Mouse (Mus musculus) megakaryocyte progenitor cell, adult 5-6 weeks (primary cell): ENCODE measurements around the gene Arrdc2. TPM values are rescaled to one million over a fixed set of nuclear protein-coding genes. Genes with fewer than 3 reads are reported as not detected.

Source experiments
- ATAC-seq: replicated peaks from 2 replicates; pipeline ENCODE4 v1.8.0; 2016; ENCODE audit warnings: mild to moderate bottlenecking, moderate TSS enrichment, inconsistent platforms; ENCODE audit not compliant: poor library complexity
- total RNA-seq, 2 experiments: library from RNA; stranded (forward) in 1 of 2; stranded (reverse) in 1 of 2; fragments of 157-497, 149-512 nt in 1 of 2; fragments of 200-1000 nt in 1 of 2; gene quantifications; 2 replicates each; pipeline versions ENCODE4 v1.2.3 to v1.2.4; 2015 to 2017

Arrdc2 gene
- total RNA-seq, 2 experiments from 2014 or later, result 8.6 to 8.8 TPM

DNA sequence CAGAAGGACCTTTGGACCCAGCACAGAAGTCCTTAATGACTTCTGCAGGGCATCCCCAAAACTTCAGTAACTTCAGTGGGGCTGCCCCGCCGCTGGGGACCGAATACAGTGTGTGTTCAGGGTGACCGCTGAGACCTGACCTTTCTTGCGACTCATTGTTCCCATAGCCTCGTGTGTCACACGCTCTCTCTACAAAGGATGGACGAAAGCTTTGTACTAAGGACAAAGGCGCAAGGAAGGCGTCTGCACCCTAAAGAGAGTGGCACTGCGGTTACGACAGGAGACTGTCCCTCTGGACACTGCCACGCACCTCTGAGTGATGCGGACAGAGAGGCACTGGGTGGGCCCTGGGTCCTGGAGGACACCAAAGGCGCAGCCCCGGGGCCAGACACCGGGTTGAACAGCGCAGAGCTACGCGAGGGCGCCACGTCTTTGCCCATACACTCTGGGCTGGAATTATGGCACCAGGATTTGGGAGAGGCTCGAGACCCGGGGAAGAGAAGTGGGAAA lies 25.2 kb upstream of the Arrdc2 start:
- ATAC-seq, result no peak

DNA sequence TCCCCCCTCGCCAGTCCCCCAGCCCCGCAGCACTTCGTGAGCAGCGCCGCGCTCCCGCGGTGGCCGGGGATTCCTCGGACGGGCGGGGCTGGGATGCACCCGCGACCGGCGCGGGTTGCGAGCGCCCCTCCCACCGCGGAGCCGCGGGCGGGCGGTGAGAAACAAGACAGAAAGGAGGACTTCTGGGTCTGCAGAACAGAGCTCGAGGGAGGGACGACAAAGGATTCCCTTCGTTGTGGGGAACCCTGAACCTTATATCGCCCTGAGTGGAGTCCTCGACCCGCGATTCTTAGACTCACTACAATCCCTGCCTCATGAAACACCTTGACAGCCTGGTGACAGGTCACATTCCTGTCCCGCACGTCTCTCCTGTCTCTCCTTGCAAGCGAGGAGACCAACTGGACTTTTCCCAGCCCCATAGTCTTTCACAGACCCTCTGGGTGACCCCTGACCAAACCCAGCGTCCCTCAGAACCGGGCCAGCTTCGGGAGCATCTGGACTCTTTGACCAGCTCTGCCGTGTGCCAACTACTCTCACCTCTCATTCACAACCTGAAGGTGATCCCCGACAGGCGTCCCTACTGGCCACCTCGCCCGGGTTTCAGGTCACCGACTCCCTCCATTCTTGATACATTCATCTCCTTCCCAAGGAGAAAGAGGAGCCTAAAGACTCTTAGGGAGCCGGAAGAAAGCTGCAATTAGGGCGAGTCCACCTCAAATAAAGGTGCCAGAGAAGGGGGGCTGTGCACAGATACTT lies 24.6 kb upstream of the Arrdc2 start:
- no peak for ATAC-seq

DNA sequence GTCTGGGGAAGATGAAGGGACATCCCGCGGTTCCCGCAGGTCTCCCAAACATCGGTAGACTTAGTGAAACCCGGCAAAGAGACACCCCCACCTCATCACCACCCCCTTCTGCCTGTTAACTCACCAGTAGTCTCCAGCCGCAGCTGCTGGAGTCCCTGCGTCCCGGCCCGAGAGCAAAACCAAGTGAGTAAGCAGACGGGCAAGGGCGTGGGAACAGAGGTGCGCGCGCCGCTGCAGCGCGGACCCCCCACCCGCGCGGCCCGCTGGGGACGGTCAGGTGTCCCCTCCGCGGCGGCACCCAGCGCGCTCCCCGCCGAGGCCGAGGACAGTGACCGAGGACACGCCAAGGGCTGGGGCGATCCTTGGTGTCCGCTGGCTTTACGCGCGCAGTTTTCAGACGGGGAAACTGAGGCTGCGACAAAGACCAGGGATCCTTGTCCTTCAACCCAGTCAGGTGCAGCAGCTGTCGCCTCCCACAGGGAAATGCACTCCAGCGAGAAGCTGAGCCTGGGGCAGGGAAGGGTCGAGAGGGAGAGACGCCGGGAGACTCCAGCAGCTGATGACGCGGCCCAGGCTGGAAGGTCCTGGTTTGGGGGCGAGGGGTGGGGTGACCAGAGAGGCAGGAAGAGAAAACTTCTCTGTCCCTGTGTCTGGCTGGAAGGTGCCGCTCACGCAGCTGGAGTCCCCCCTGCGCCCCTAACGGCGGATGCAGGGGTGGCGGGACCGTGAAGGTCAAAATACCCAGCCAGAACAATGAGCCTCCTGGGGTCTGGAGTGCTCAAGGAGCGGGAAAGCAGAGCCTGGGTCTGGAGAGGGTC lies 23.5 kb upstream of the Arrdc2 start, which contains the start of gene Kcnn1:
Gene Kcnn1, minus strand, starts transcription at position 435 of the 818 bp plus-strand sequence.
- no peak for ATAC-seq

DNA sequence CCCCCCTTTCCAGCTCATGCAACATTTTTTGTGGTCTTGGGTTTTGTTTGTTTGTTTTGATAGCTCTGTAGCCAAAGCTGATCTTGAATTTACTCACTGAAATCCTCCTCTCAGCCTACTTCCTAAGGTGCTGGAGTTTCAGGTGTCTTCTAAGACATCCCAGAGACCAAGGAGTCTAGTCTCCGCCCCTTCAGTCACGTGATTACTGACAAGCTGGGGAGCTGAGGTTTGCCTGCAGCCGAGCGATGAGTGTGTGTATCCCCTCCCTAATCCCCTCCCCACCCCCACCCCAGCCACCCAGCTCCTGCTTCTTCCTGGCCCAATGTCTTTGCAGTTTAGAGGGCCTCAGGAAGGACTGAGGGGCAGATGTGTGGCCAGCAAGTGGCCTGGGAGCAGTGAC lies 18.0 kb upstream of the Arrdc2 start:
- no peak for ATAC-seq

DNA sequence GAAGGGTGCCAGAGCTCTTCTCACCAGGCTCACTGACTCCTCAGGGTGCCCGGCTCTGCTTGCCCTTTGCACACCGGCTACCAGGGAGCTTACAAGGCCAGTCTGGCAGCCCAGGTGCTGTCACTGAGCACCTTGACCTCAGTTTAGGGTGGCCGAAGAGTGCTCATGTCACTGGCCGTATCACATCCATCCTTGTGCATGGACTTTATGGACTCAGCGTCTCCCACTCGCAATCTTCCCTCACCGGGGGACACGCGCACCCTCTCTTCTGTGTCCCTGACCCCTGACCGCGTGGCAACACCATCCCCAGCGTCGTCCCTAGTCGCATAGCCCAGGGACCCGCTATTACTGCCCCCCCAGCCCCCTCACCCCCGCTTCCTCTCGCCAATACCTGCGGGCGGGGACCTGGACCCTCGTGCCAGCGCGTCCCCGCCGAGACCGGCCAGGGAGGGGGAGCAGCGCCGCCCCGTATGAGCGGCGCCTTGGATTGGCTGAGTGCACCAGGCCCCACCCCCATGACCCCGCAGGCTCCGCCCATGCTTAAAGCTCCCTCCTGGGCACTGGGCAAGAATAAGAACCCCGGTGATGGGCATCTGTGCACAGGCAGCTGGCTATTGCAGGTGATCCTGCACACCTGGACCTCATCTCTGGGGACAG lies 17.1 kb upstream of the Arrdc2 start:
- peak; percentile 81 for ATAC-seq

DNA sequence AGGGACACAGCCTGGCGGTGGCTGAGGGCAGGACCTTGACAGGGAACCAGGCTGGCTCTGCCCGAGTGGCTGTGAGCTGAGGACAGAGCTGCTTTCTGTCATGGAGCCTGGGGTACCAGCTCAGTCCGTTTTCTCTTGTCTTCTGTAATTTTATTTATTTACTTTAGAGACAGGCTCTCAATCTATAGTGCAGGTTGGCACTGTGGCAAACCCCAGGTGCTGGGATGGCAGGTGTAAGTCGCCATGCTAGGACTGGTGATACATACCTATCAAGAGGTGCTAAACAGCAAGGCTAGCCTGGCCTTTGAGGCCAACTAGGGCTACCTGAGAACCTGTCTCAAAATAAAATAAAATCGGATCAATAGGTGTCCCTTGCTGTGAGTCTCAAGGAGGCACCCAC lies 16.5 kb upstream of the Arrdc2 start:
- ATAC-seq, result no peak

DNA sequence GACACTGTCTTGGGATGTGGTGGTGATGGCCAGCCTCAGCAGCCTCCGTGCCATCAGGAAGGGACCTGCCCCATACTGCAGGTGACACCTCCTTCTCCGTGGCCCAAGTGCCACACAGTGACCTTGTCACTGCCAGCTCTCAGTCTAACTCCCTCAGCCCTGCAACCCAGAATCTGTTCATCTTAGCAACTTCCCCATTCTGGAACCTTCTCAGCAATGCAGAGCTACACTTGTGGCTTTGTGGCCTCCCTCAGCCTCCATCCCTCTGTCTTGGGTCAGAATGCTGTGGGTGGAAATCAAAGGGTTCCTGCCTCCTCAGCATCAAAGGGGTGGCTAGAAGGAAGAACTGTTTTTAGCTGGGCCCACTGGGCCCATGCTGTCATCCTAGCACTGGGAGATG lies 14.3 kb upstream of the Arrdc2 start:
- ATAC-seq, result peak; percentile 85

DNA sequence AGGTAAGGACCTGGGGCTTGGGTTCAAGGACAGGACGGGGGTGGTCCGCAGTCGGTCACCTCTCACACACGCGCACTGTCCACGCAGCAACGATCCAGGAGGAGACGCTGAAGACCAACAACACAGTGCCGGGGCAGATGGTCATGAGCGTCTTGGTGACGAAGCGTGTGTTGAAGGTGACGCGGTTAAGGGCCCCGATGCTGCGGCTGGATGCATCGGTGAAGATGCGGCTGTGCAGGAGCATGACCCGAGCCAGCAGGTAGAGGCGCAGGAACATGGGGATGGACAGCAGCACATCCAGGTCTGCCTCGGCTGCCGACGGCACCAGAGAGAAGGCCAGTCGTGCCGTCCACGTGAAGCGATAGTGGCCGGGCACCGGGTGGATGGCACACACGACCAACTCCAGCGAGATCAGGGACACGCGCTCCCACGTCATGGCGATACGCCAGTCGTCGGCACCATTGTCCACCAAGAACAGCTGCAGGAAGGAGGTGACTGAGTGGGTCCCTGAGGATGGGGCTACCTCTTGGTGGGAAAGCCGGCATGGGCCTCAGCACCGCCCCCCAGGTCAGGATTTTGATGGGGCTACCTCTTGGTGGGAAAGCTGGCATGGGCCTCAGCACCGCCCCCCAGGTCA lies 13.2 kb upstream of the Arrdc2 start:
- no peak for ATAC-seq

DNA sequence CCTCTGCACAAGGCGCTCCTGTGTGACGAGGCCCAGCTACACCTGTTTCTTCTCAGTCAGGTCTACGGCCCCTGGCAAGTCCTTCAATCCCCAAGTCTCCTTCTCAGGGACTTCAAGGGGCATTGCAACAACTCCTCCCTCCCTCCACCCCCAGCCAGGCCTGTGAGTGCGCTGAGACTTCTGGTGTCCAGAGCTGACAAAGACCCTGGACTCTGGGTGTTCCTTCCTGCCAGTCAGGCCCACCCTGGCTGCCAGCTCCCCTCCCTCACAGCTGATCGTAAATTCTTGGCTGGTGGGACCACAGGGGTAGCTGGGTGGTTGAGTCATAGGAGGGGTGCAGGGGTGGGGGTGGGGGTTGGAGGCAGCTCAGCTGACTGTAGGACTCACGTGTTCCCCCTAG lies 12.3 kb upstream of the Arrdc2 start:
- no peak for ATAC-seq

DNA sequence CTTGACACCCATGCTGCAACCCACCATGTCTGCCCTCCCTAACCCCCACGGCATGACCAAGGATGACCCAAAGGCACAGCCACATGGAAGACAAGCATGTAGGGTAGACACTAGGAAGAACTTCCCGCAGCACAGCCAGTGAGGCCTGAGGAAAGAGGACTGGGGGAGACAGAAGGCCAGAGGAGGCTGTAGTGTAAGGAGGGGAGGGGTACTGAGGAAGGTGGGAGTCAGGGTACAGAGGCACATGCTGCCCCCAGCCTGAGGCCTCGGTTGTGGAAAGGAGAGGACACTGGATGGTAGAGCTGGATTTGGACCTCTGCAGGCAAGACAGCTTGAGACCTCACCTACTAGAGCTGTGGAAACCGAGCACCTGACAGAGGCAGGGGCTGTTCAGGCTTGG lies 11.4 kb upstream of the Arrdc2 start:
- no peak for ATAC-seq

DNA sequence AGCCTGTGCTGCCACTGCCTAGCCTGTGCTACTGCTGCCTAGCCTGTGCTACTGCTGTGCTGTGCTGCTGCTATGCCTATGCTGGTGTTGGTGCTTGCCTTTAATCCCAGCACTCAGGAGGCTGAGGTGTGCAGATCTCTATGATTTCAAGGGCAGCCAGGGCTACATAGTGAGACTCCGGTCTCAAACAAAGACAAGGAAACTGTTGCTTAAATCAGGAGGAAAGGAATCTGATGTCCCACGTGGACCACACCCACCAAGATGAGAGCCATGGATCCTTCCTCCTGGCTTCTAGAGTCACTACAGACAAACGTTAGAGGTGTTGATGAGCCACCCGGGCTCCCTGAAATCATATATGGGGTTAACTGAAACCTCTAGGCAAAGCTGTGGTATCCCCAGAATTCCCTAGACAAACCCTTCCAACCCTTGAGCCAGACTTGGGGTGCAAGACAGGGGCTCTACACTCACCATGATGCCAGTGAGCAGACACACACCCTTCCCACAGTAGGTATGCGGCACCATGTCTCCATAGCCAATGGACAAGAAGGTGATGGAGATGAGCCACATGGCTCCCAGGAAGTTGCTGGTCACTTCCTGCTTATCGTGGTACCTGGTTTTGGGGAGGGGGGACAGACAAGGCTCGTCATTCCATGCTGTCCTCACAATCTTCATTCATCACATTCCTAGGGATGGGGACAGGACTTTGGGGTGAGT lies 10.8 kb upstream of the Arrdc2 start:
- no peak for ATAC-seq

DNA sequence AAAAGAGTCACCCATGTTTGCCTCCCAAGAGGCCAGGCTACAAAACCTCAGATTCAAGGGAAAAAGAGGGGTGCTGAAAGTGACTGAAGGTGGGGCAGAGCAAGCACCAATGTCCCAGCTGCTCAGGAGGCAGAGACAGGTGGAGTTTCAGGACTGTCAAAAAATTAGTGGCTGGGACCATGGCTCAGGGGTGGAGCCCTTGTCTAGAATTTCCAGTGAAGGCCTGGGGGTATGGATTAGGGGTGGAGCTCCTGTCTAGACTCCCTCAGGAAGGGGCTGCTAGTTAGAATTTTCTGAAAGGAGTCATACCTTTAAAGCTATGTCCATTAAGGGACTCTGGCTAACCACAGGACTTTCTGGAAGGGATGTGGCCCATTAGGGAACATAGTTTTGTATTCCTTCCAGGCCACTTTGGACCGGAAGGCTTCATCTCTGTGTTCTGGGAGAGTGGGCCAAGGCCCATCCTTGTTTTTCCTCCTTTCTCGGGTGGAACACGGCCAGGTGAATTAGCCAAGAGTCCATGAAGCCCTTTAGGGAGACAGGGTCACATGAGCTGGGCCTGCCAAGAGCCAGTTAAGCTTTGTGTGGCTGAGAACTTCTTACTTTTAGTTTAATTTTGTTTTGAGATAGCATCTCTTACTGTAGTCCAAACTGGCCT lies 9.9 kb upstream of the Arrdc2 start:
- no peak for ATAC-seq

DNA sequence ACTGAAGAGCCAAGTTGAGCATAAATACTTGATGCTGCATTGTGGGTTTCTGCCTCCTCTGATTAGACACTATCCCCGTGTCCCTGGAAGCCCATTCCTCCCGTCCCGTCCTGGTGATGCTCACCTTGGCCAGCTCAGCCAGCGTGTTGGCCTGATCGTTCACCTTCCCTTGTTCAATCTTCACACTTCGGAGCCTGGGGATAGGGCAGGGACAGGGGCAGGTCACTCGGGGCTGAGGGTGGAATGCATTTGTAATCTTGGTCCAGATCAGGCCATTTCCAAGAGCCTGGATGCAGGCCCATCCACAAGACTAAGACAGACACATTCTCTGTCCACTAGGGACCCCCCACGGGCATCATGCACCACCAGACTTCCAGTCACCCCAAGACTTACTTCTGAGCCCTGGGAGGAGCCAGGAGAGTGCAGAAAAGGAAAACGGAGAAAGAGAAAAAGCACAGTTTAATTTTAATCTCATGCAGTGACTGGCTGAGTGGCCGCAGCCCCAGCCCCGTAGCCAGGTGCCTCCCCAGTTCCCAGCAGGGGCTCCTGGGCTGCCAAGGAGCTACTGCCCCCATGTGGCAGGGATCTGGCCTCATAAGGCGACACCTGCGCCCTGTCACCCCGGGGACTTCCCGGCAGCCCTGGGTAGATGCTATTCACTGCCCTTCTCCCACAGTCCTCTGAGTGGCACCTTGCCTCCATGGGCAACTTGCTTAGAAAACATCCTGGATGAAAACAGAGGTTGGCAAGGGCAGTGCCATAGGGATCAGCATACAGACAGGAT lies 7.0 kb upstream of the Arrdc2 start:
- ATAC-seq, result peak; percentile 51

DNA sequence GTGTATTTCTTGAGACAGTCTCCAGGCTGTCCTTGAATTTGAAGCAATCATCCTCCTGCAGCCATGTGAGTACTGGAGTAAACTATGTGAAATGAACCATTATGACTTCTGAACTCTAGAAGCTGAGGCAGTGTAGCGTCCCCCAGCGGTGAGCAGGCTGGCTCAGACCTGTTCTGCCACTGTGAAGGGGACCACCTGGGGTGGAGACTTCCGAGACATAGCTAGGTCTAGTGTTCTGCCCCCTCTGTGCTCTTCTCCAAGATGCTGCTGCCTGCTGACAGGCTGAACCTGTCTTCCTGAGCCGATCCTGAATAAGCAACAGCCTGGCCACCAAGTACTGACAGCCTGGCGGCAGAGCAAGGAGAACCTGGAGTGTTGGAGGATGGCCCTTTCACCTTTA lies 5.6 kb upstream of the Arrdc2 start:
- ATAC-seq, result no peak

DNA sequence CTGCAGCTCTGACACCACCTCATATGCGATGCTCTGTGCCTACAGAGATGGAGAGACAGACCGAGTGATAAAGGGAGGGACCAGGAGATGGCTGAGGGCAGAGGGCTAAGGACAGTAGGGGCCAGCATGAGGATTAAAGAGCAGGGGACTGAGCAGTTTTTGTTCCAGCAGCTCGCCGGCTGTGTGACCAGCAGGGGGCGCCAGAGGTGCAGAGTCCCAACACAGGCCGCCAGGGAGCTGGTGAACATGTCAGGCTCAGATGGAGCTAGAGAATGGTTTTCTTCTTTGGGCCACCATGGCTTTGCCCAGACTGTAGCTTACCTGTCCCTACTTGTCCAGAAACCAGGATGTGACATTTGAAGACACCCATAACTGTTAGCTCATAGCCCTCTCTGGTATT lies 5.0 kb upstream of the Arrdc2 start:
- ATAC-seq, result peak; percentile 49

DNA sequence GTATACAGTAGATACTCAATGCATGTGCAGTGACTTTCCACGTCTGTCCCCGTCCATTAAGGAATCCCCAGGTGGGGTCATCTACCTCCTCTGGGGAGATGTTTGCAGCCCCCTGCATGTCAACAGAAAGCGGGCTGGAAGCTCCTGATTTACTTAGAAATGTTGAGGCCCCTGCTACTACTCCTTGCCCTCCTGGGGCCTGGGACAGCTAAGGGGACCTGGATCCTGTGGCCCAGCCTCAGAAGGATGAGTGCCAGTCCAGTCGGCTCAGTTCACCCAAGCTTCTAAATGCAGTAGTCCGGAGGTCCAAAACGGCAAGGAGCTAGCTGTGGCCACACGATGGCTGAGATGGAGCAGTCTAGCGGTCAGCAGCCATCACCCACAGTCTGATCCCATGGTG lies 4.4 kb upstream of the Arrdc2 start:
- no peak for ATAC-seq

DNA sequence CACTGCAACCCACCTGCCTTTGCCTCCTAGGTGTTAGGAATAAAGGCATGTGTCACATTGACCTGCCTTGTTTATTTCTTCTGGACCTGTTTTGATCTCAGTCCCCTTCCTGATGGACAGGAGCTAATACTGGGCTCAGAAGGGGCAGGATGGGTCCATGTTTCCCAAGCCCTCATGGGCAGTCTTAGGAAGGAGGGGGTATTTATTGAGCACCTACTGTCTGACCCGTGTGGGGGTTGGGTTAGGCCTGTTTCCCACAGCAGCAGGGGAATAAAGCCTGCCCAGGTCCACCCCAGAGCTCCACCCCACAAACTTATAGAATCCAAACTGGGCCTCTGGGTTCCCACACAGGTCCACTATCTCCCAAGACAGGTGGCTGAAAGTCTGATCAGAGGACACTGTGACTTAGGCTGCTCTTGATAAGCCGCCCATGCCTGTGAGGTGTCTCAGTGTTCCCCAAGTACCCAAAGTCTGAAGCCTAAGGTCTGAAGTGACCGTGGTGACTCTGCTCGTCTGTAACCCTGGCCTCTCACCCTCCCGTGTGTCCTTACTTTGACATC lies 3.8 kb upstream of the Arrdc2 start:
- 0 out of 2 replicates have a peak, but pooled peaks have one; percentile 5 for ATAC-seq

DNA sequence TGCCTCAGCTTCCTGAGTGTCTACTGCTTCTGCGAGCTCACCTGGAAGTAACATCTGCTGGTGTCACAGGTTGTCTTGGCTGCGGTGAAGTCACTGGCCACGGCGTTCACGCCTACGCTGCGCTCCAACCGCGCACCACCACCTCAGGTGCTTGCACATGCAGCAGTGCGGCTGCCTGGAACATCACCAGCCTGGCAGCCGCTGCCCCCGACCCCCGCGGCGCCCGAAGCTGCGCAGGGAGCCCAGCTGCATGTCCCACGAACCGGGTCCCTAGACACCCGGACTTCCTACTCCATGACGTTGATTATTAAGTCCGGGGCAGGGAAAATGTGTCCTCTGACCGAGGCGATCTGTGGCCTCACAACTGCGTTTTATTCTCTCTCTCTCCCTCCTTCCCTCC lies 3.0 kb upstream of the Arrdc2 start:
- no peak for ATAC-seq
